Mouse (Mus musculus) testis, adult 2 months (tissue): ENCODE measurements around the gene 4930402K13Rik.
"Not testable (repeated sequence)": the region's sequence is repeated elsewhere in the genome, so short reads cannot be mapped to it uniquely, and the experiment has no call there.

Experiments used
- CTCF ChIP-seq: fragments of 200-500 bp; IDR thresholded peaks from 2 replicates; pipeline ENCODE4 v1.5.1; 2012; ENCODE audit warnings: low read depth, mild to moderate bottlenecking, inconsistent platforms, low read length, moderate library complexity; ENCODE audit not compliant: control insufficient read depth, insufficient read depth, insufficient replicate concordance
- POLR2A ChIP-seq: fragments of 200-500 bp; IDR thresholded peaks from 2 replicates; pipeline ENCODE4 v1.6.1; 2012; ENCODE audit warnings: low read depth, mild to moderate bottlenecking, inconsistent platforms, low read length, moderate library complexity; ENCODE audit not compliant: control insufficient read depth

DNA sequence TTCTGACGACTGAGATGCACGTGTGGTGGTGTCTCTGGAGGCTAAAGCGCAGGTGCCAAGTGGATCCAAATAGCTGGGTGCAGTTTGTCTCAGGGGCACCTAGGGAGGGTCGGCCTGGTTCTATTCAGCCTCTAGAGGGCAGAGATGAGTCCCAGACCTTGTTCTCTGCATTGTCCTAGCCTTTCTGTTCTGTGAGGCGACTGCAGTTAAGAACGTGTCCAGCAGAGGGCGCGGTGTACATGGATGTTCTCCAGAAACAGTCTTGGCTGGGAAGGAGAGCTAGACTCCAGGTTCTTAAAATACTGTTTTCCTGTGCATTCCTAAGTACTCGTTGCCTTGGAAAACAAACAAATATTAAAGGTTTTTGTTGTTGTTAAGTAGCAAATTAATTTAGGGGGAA, 43.4 kb upstream of the 4930402K13Rik start:
- TF ChIP-seq POLR2A, result not testable (repeated sequence)
- peak; percentile 16; the same call in 1 of the 2 replicates for TF ChIP-seq CTCF
